Mouse (Mus musculus): ENCODE results near the gene Ywhae.
"Not testable (repeated sequence)": the region's sequence is repeated elsewhere in the genome, so short reads cannot be mapped to it uniquely, and the experiment has no call there.

The Ywhae gene

DNA sequence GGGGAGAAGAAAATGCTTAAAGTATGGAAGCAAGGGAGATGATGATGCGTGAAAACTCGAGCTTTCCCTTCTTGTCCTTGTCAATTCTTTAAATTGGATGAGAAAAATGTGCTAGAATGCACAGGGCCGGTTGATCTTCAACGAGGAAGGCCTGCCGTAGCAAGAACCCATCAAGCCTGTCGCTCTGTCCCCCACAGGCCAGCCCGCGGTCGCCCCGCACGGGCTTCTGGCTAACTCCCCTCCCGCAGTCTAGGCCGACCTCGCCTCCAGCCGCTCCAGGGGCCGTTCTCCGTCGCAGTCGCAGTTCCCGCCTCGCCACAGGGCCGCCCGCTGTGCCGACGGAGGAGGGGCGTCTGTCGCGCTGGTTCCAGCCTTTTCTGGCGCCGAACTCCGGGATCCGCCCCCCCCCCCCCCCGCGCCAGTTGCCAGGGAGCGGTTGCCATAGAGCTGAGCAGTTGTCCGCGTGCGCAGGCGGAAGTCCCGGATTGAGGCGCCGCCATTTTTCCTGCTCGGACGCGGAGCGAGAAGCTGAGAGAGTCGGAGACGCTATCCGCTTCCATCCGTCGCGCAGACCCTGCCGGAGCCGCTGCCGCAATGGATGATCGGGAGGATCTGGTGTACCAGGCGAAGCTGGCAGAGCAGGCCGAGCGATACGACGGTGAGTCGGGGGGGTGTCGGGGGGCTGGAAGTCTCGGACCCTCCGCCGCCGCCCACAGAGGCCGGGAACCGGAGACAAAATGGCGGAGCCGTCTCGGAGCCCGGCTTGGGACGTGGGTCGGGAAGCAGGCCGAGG lies at the start of gene Ywhae:
Ywhae (plus strand) TSS at position 436 of the 793 bp plus-strand sequence.
- peak; percentile 91 for DNase-seq (ENCODE audit: low read depth, low spot score)

DNA sequence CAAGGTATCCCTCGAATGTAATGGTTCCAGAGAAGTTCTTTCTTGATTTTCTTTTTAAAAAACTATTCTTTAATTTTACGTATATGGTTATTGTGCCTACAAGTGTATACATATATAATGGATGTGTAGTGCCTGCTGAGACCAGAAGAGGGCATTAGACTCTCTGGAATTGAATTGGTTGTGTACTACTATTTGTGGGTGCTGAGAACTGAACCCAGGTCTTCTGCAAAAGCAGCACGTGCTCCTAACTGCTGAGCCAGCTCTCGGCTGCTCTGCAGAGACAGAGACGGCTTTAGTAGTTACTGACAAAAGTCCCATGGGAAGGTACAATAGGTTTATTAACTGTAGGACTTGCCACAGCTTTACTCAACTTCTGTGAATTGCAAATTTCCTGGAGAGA lies 48.2 kb upstream of the Ywhae start:
- DNase-seq (ENCODE audit: low read depth, low spot score) = no peak

DNA sequence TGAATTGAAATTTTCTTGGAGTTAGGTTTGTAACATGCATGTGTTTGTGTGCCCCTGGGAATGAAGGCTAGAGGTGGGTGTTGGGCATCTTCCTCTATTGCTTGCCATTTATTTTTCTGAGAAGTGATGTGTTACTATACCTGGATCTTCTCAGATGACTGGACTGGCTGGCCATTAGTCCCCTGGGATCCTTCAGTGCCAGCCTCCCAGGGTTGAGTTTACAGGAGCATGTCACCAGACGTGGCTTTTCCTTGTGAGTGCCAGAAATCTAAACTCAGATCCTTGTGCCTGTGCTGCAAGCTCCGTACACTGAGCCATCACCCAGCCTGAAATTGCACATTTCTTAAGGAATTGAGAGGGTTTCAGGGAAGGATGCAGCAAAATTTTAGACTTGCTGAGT lies 47.7 kb upstream of the Ywhae start:
- DNase-seq (ENCODE audit: low read depth, low spot score) = no peak

DNA sequence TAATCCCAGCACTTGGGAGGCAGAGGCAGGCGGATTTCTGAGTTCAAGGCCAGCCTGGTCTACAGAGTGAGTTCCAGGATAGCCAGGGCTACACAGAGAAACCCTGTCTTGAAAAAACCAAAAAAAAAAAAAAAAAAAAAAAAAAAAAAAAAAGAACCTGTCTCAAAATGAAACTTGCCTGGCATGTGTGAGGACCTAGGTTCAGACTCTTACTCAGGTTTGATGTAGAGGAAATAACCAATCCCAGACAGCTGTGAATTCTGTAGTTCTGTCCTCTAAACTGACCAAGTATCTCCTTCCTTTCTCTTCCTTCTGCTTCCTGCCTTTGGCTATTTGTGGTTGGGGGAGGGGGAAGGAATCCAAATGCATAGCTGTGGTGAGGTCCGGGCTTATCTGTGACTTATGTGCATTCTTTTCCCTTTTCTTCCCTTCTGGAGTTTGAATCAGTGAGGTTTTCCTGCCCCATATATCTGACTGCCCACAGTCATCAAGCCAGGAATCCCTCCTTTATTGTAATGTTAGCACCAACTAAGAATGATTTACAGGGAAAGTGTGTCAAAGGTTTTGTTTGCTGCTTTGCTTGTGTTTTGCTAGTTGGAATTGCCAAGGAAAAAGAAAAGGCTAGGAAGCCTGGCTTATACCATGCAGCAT lies 45.2 kb upstream of the Ywhae start:
- DNase-seq (ENCODE audit: low read depth, low spot score) = no peak

DNA sequence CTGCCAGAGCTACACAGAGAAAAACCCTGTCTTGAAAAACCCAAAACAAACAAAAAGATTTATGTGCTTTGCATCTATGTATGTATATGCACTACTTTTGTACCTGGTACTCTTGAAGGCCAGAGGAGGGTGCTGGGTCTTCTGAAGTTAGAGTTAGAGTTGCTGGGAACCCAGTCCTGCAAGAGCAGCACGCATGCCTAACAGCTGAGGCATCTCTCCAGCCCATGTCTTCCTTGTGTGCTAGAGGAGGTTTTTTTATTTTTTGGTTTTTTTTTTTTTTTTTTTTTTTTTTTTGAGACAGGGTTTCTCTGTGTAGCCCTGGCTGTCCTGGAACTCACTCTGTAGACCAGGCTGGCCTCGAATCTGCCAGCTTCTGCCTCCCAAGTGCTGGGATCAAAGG lies 44.5 kb upstream of the Ywhae start:
- DNase-seq (ENCODE audit: low read depth, low spot score) = no peak

DNA sequence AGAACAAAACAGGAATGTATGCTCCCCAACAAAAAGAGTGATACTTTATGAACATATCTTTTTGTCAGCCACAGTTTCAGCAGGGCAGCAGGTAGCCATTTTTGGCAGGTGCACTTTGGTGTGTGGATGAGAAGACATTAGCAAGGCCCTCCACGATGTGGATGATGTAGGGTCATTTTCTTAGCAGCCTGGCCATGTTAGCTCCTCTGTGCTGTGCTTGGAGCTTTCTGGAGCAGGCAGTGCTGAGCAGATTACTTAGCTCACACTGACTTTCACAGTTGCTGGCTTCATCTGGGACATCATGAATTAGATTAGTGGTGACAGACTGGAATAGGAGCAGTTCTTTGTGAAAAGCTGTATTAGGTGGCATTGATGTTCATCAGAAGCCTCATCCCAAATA lies 42.7 kb upstream of the Ywhae start:
- no peak for DNase-seq (ENCODE audit: low read depth, low spot score)

DNA sequence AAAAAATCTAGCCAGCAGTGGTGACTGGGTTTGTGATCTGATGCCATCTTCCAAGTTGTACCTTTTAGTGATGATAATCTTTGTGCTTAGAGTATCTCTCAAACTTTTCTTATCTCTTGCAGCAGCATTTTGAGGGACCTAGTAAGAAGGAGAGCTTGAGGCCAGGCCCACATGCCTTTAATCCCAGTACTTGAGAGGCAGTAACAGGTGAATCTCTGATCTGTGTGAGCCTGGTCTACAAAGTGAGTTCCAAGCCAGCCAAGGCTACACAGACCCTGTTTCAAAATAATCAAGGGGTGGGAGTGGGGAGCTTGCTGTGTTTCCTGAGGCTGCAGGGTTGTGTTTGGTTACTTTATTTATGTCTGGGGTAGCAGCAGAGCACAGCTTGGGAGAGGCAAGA lies 41.6 kb upstream of the Ywhae start:
- no peak for DNase-seq (ENCODE audit: low read depth, low spot score)

DNA sequence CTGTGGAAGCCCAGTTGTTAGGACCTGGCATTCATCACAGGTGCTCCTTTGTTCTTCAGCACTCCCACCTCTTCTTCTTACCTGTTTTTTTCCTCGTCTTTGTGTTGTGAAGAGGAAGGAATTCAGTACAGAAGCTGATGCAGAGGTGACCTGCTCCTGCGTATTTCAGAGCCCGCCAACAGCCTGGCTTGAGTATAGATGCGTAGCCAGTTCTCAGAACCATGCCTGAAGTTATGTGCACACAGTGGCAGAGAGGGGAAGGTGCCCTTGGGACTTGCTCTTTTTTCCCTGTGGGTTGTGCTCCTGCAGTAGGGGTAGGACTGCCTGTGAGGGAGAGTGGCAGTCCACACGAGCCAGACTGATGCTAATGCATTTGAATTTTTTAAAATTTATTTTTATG lies 39.1 kb upstream of the Ywhae start:
- no peak for DNase-seq (ENCODE audit: low read depth, low spot score)

DNA sequence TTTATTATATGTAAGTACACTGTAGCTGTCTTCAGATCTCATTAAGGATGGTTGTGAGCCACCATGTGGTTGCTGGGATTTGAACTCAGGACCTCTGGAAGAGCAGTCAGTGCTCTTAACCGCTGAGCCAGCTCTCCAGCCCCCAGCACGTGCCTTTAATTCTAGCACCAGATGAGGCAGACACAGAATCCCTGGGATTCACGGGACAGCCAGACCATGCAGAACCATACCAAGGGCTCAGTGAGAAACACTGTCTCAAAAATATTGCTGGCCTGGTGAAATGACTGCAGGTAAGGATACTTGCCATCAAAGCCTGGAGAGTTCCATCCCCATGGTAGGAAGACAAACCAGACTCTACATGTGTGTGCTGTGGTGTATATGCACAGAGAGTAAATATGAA lies 35.2 kb upstream of the Ywhae start:
- DNase-seq (ENCODE audit: low read depth, low spot score) = not testable (repeated sequence)

DNA sequence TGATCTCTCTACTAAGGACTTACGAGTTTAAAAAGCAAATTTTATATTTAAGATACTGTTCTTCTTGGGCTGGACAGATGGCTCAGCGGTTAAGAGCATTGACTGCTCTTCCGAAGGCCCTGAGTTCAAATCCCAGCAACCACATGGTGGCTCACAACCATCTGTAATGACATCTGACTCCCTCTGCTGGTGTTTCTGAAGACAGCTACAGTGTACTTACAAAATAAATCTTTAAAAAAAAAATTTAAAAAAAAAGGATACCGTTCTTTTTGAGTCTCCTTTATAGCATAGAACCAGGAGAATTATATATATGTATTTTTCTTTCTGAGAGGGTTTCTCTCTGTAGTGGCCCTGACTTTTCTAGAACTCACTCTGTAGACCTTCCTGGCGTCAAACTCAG lies 32.1 kb upstream of the Ywhae start:
- DNase-seq (ENCODE audit: low read depth, low spot score) = no peak

DNA sequence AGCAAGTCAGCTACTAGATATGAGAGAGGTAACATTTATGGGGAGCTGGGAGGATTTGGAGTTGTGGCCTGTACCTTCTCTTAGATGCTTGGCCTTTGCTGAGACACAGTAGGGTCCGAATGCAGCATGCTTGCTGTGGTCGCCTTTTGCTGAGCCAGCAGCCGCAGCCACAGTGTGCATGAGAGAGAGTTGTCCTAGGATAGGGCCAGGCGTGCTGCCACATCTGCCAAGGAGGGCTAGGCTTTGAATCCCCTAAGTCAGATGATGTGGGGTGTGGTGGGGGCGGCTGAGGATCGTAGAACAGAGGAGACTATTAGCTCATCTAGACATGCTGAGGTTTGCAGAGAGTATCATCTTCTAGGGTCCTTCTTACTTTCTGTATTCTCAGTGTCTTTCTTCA lies 29.9 kb upstream of the Ywhae start:
- DNase-seq (ENCODE audit: low read depth, low spot score) = no peak

DNA sequence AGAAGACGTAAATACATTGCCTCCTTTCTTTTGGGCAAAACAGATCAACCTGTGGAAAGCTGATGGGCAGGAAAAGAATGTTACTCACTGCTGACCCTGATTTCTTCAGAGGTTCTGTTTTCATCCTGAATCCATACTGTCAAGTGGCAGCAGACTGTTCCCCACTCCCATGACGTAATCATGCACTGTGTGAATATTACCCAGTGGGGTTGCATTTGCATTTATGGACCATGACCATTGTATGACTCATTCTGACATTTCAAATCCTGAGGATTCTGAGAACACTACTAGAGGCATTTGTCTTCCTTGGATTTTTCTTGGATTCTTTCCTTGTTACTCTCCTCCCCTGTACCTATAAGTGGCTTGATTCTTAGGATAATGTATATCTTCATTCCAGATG lies 28.9 kb upstream of the Ywhae start:
- DNase-seq (ENCODE audit: low read depth, low spot score) = no peak

DNA sequence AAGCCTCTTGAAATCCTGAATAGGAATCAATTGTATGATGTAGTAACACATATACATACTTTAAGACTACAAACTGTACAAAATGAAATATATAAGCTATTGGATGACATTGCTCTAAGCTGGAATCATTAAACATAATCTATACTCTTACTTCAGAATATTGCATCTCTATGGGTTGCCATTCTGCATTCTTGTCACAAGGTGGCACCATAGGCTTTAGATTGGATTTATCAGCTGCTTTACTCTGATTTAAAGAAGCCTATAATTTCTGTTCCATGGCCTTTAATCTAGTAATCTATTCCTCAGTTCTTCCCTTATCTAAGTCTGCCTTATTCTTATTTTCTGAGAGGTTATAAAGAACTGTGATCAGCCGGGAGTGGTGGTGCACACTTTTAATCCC lies 18.7 kb upstream of the Ywhae start:
- no peak for DNase-seq (ENCODE audit: low read depth, low spot score)

DNA sequence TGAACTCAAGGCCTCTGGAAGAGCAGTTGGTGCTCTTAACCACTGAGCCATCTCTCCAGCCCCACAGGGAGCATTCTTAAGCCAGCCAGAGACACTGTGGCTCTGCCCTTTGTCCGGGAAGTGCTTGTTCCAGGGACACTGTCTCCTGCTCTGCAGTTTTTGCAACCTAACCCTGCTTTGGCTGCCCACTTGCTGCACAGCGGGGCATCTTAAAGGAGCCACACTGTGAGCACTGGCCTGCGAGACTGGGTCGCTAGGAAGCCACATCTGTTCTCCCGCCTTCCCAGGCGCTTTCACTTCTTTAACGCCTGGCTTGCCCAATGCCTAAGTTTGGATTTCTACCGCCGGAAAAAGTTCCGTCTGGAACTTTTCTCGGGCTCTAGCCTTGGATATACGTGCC lies 17.1 kb upstream of the Ywhae start:
- no peak for DNase-seq (ENCODE audit: low read depth, low spot score)

DNA sequence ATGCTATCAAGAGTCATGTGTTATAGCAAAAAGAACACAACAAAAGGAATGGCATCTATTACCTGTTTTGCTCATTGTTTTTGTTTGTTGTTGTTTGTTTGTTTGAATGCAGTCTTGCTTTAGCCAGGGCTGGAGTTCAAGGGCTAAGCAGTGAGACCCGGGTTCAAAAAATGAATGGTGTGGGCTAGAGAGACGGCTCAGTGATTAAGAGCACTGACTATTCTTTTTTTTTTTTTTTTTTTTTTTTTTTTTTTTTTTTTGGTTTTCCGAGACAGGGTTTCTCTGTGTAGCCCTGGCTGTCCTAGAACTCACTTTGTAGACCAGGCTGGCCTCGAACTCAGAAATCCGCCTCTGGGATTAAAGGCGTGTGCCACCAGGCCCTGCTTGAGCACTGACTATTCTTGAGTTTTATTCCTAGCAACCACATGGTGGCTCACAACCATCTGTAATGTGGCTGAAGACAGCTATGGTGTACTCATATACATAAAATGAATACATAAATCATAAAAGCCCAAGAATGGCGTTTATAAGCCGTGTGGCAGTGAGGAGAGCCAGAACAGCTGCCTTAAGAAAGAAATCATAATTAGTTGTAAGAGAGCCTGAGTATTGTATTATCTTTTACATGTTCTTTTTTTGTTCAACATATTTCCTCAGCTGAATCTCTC lies 15.9 kb upstream of the Ywhae start:
- DNase-seq (ENCODE audit: low read depth, low spot score) = no peak

DNA sequence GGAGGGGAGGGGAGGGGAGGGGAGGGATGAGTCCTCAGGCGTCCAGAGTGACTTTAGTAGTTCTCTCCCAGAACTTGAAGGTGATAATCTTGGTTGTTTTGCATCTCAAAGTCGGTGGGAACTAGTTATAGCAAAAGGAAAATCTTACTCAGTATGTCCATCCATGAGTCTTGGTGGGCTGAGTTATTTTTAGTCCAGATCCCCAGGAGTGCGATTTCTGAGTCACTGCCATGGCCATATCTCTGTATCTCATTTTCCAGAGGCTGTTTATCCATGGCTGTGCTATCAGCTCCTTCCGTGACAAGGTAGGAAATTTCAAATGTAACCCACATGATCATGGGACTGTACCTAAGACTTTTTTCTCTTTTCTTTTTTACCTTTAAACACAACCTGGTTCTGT lies 10.3 kb upstream of the Ywhae start:
- no peak for DNase-seq (ENCODE audit: low read depth, low spot score)

DNA sequence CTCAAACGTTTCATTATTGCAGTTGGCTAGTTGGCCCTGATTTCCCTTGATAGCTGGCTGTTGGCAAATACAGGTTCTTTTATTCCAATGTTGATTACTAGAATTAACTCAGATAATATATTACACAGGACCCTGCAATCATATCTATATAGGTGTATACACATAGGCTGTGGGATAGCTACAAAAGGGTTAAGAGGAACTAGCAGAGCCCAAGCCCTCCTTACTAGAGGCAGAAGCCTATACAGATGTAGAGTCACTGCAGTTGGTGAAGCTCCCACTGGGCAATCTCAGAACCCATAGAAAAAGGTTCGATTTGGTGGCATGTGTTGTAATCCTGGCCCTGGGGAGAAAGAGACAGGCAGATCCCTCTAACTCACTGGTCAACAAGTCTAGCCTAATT lies 5.5 kb upstream of the Ywhae start:
- no peak for DNase-seq (ENCODE audit: low read depth, low spot score)

DNA sequence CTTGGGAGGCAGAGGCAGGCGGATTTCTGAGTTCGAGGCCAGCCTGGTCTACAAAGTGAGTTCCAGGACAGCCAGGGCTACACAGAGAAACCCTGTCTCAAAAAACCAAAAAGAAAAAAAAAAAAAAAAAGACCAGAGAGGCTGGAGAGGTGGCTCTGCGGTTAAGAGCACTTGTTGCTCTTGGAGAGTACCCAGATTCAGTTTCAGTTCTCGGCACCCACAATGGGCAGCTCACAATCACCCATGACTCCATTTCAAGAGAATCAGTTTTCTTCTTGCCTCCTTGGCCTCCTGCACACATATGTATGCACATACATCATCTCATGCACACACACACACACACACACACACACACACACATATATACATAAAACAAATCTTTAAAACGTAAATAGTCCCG lies 5.0 kb upstream of the Ywhae start:
- DNase-seq (ENCODE audit: low read depth, low spot score) = not testable (repeated sequence)

DNA sequence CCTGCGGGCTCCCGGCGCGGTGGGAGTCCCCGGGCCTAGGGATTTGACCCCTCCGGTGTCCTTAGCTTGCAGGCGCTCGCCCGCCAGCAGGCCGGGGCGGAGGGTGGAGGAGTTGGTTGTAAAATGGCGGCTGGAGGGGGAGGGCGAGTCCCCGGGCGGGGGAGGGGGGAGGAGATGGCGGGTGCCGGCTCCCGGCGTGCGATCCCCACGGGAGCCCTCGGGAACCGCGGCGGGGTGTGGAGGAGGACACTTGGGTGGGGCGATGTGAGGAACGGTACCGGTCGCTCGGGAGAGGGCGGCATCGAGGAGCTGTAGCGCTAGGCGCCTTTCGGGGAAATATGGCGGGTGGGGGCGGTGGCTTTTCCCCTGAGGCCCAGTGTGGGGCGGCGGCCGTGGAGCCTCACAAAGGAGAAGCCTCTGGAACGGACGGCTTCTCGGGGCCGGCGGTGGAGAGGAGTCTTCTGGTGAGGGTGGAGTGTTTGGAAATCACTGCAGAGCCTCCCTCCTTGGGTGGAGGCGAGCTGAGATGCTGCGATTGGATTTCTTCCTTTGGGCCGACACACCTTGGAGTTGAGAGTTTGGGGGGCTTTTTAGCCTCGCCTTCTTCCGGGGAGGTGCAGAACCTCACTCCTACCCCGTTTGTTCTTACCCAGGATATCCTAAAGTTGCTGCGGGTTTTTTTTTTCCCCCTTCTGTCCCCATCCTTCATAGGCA lies 715 bp downstream of the Ywhae start:
- DNase-seq (ENCODE audit: low read depth, low spot score) = no peak

DNA sequence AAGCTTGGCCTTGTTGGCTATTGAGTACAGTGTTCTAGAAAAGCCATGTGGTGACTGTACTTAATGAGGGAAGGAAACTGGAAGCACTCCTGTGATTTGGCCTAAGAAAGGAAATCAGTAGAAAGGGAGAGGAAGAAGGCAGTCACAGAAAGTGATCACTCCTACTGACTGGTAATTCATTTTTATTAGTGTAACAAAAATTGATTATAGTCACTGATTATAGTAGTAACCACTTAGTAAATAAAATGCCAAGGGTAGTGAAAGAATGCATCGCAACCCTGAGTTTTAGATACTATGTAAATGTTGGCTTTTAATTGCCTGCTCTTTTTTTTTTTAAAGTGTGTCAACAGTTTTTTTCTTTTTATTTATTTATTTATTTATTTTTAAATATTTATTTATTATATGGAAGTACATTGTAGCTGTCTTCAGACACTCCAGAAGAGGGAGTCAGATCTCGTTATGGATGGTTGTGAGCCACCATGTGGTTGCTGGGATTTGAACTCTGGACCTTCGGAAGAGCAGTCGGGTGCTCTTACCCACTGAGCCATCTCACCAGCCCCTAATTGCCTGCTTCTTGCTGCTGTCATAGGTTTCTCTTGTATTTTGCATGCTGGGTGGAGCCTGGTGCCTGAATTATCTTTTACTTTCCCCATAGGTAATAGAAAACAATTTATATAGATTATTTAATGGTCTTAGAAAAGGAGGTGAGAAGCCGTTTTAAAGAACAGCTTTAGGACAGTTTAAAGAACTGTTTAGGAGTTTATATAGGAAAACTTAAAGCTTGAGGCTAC lies 3.0 kb downstream of the Ywhae start:
- no peak for DNase-seq (ENCODE audit: low read depth, low spot score)

DNA sequence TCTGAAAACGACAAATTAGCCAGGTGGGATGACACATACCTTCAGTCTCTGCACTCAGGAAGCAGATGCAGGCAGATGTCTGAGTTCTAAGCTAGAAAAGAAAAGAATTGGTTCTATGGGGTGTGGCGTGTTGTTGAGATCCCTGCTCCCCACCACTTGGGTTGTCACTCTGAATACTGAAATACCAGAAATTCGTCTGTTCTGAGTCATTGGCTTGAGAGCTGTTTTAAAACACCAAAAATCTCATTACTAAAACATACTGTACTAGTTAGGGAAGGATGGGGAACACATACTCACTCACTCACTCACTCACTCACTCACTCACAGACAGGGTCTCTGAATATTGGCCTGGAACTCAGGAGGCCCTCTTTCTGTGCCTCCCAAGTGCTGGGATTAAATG lies 4.3 kb downstream of the Ywhae start:
- no peak for DNase-seq (ENCODE audit: low read depth, low spot score)
